Mouse (Mus musculus) embryo, embryonic 11.5 days (tissue): ENCODE data around the gene Igdcc4.
A peak's percentile ranks its signal among the peaks of the same experiment; 100 is the strongest.

Experiments
- DNase-seq: peaks from one replicate; pipeline ENCODE4 v3.0.0-alpha.2; 2012; ENCODE audit warnings: low read depth, low spot score

Gene Igdcc4

GRCm38 (mm10) chr9:65111698-65112097 is 10.4 kb downstream of the Igdcc4 start:
- no peak for DNase-seq

- DNase-seq: no peak
Observed at GRCm38 (mm10) chr9:65113694-65114093, 12.4 kb downstream of the Igdcc4 start.

- DNase-seq: no peak
Observed at GRCm38 (mm10) chr9:65115891-65116290, 14.6 kb downstream of the Igdcc4 start.

- no peak for DNase-seq
Observed at GRCm38 (mm10) chr9:65117516-65117915, 16.2 kb downstream of the Igdcc4 start.

- no peak for DNase-seq
Observed at GRCm38 (mm10) chr9:65120935-65121334, 19.6 kb downstream of the Igdcc4 start.

- DNase-seq: no peak
Observed at GRCm38 (mm10) chr9:65122545-65122944, 21.3 kb downstream of the Igdcc4 start.

GRCm38 (mm10) chr9:65123552-65124168 is 22.4 kb downstream of the Igdcc4 start:
- DNase-seq: no peak

- peak; percentile 56 for DNase-seq
Observed at GRCm38 (mm10) chr9:65128123-65128815, 27.0 kb downstream of the Igdcc4 start.

- no peak for DNase-seq
Observed at GRCm38 (mm10) chr9:65131717-65132116, 30.4 kb downstream of the Igdcc4 start.

- peak; percentile 77 for DNase-seq
Observed at GRCm38 (mm10) chr9:65133739-65134138, 32.5 kb downstream of the Igdcc4 start.

GRCm38 (mm10) chr9:65135126-65135525 is 33.8 kb downstream of the Igdcc4 start:
- DNase-seq: no peak

- no peak for DNase-seq
Observed at GRCm38 (mm10) chr9:65140491-65140890, 39.2 kb downstream of the Igdcc4 start.

GRCm38 (mm10) chr9:65140936-65141305 is 39.6 kb downstream of the Igdcc4 start, which contains the start of gene Igdcc3:
Gene Igdcc3 (plus strand): TSS chr9:65141189.
- DNase-seq: no peak

GRCm38 (mm10) chr9:65141306-65141975 is 40.2 kb downstream of the Igdcc4 start:
- DNase-seq: no peak

- DNase-seq: no peak
Observed at GRCm38 (mm10) chr9:65141976-65142318, 40.7 kb downstream of the Igdcc4 start.

GRCm38 (mm10) chr9:65142399-65142798 is 41.1 kb downstream of the Igdcc4 start:
- no peak for DNase-seq

- no peak for DNase-seq
Observed at GRCm38 (mm10) chr9:65146001-65146400, 44.7 kb downstream of the Igdcc4 start.

GRCm38 (mm10) chr9:65148507-65148906 is 47.2 kb downstream of the Igdcc4 start:
- DNase-seq: no peak

GRCm38 (mm10) chr9:65152711-65153330 is 51.5 kb downstream of the Igdcc4 start:
- no peak for DNase-seq

- DNase-seq: no peak
Observed at GRCm38 (mm10) chr9:65153331-65153711, 52.0 kb downstream of the Igdcc4 start.

- DNase-seq: no peak
Observed at GRCm38 (mm10) chr9:65154692-65155455, 53.6 kb downstream of the Igdcc4 start.

GRCm38 (mm10) chr9:65156604-65157003 is 55.3 kb downstream of the Igdcc4 start:
- no peak for DNase-seq
